Mouse (Mus musculus): ENCODE measurements around the gene Ptprm. TPM values are rescaled to one million over a fixed set of nuclear protein-coding genes. Genes with fewer than 3 reads are reported as not detected.

Gene Ptprm
- total and polyA plus RNA-seq, 3 experiments, result not detected

DNA sequence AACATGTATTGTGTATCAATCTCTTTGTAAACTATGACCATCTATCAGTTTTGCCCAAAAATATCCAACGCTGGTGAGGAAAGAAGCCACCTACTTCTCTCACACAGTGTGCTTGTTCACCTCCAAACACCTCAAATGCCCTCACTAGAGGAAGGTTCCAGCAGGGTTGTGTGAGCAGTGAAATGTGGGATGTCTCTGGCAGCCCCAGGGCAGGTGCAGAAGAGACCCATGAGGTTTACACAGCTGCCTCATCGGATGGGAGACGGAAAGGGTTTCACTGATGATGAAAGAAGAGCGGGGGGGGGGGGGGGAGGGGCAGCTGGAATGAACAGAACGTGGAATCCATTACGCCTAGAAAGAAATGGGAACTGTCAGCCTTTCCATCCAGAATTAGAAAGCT is 98.1 kb downstream of the Ptprm start:
- Histone ChIP-seq H3K79me2 (ENCODE audit: control insufficient read depth, insufficient read depth, low read length, poor library complexity) (no peaks in the 10 kb centered on the region), H3K27me3 (ENCODE audit: control insufficient read depth in 1 of 2, insufficient read depth in 2 of 2, low read length in 2 of 2) (no peaks in the 10 kb centered on the region), H3K36me3 (ENCODE audit: control insufficient read depth in 1 of 2, insufficient read depth in 2 of 2, low read length in 2 of 2) (no peaks in the 10 kb centered on the region), H3K9ac (ENCODE audit: control insufficient read depth, low read depth, low read length, poor library complexity, severe bottlenecking) (no peak overlapping the region), H3K27ac (ENCODE audit: control insufficient read depth, low read depth, low read length) (no peak overlapping the region), H3K4me3 (ENCODE audit: control insufficient read depth in 1 of 2, insufficient read depth in 1 of 2, low read depth in 2 of 2, low read length in 2 of 2) (no peak overlapping the region), H3K4me1 (ENCODE audit: control insufficient read depth in 1 of 2, insufficient read depth in 2 of 2, low read length in 2 of 2) (no peaks in the 10 kb centered on the region), H3K9me3 (replicated peaks; ENCODE audit: insufficient read depth, low read length) (no peaks in the 10 kb centered on the region)
- DNase-seq (ENCODE audit: low read depth, low spot score), result no peak
- TF ChIP-seq E2F4 (IDR thresholded peaks at IDR 0.05; ENCODE audit: borderline replicate concordance, low read depth, low read length) (no peak), MYB (IDR thresholded peaks at IDR 0.05; ENCODE audit: low read depth, low read length) (no peak), ZNF384 (IDR thresholded peaks at IDR 0.05; ENCODE audit: low read depth, low read length) (no peak), EP300 (IDR thresholded peaks at IDR 0.05; ENCODE audit: low read depth in 1 of 2, low read length in 2 of 2) (no peak), SMC3 (IDR thresholded peaks at IDR 0.05; ENCODE audit: low read depth, low read length) (no peak)

DNA sequence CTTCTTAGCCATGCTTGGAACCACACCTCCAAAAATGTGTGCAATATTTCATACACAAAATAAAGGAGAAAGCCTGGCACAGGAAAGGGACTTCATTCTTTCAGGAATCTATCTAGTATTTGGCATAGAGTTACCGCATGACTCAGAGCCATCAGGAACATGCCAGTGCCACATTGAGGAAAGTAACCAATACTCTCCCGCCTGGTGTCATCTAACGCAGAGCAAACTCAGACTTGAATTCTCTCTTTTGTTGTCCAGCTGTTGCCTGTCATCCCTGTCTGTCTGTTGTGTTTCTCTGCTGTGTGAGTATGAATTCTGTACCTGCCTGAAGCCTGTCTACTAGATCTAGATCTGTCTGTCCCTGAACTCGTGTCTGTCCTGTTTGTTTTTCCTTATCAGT is 100.8 kb downstream of the Ptprm start:
- Histone ChIP-seq H3K9me3 (replicated peaks; ENCODE audit: insufficient read depth, low read length) (no peaks in the 10 kb centered on the region), H3K27ac (ENCODE audit: control insufficient read depth, low read depth, low read length) (no peak overlapping the region), H3K79me2 (ENCODE audit: control insufficient read depth, insufficient read depth, low read length, poor library complexity) (no peaks in the 10 kb centered on the region), H3K4me1 (ENCODE audit: control insufficient read depth in 1 of 2, insufficient read depth in 2 of 2, low read length in 2 of 2) (no peaks in the 10 kb centered on the region), H3K4me3 (ENCODE audit: control insufficient read depth in 1 of 2, insufficient read depth in 1 of 2, low read depth in 2 of 2, low read length in 2 of 2) (no peak overlapping the region), H3K27me3 (ENCODE audit: control insufficient read depth in 1 of 2, insufficient read depth in 2 of 2, low read length in 2 of 2) (no peaks in the 10 kb centered on the region), H3K9ac (ENCODE audit: control insufficient read depth, low read depth, low read length, poor library complexity, severe bottlenecking) (no peak overlapping the region), H3K36me3 (ENCODE audit: control insufficient read depth in 1 of 2, insufficient read depth in 2 of 2, low read length in 2 of 2) (no peaks in the 10 kb centered on the region)
- TF ChIP-seq TBP (IDR thresholded peaks at IDR 0.05; ENCODE audit: low read depth, low read length) (no peak), SIN3A (IDR thresholded peaks at IDR 0.05; ENCODE audit: low read length) (no peak), POLR2AphosphoS2 (IDR thresholded peaks at IDR 0.05; ENCODE audit: low read length) (no peak), MAX (IDR thresholded peaks at IDR 0.05; ENCODE audit: low read length) (no peak), POLR2AphosphoS5 (IDR thresholded peaks at IDR 0.05; ENCODE audit: borderline replicate concordance, low read depth, low read length) (no peak), USF1 (IDR thresholded peaks at IDR 0.05; ENCODE audit: low read depth, low read length) (no peak), ZC3H11A (IDR thresholded peaks at IDR 0.05; ENCODE audit: low read depth, low read length) (no peak), MXI1 (IDR thresholded peaks at IDR 0.05; ENCODE audit: low read depth, low read length) (no peak), NELFE (IDR thresholded peaks at IDR 0.05; ENCODE audit: low read depth, low read length) (no peak), USF2 (IDR thresholded peaks at IDR 0.05; ENCODE audit: borderline replicate concordance in 1 of 2, insufficient read depth in 1 of 2, low read depth in 1 of 2, low read length in 2 of 2) (no peak), ETS1 (IDR thresholded peaks at IDR 0.05; ENCODE audit: low read depth, low read length) (no peak), RAD21 (IDR thresholded peaks at IDR 0.05; ENCODE audit: low read depth, low read length) (no peak), KAT2A (conservative IDR thresholded peaks at IDR 0.05; ENCODE audit: low read depth, low read length) (no peak), CHD1 (IDR thresholded peaks at IDR 0.05; ENCODE audit: low read depth, low read length) (no peak), CTCF (IDR thresholded peaks at IDR 0.05 in 2 of 3, conservative IDR thresholded peaks at IDR 0.05 in 1 of 3; ENCODE audit: control insufficient read depth in 1 of 3, insufficient read depth in 1 of 3, low read depth in 2 of 3, low read length in 3 of 3, poor library complexity in 1 of 3, severe bottlenecking in 1 of 3) (no peak), GABPA (IDR thresholded peaks at IDR 0.05; ENCODE audit: low read depth, low read length) (no peak)
- no peak for DNase-seq (ENCODE audit: low read depth, low spot score)
